Mouse (Mus musculus): ENCODE results near the gene Arid5b. TPM values are rescaled to one million over a fixed set of nuclear protein-coding genes. Genes with fewer than 3 reads are reported as not detected.

Gene Arid5b
- polyA plus RNA-seq (2015; fragmentation: Nextera tagmentation; extraction: Ambion mirVana), result 19.6 and 21.6 TPM in 2 replicates

DNA sequence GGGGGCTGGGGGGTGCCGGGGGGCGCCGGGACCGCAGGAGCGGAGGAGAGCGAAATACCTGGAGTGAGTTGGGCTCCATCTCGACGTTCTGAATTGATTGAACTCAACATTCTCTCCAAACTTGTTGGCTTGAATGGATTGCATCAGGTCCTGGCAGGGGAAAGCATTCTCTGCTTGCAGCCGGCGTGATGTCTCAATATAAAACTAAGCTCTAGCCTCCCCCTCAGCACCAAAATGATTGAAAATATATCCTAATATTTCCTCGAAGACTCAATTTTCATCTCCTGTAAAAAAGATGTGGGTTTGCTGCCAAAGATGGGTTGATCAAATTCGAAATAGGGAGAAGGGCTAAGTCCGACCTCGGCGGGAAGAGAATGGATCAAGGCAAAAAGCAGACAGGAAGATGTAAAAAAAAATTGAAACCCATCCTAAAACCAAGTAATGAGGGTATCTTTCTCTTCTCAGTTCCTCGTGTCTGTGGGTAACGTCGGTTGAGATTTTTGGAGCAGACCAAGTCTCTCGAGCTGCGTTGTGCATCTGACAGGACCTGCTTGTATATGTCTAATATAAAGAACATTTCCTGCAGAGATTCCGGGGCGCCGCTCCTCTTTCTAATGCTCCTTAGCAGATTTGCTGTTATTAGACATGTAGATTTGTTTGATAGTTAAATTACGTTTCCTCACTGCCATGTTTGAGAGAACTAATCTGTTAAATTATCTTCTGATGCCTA is at the start of gene Arid5b:
Gene Arid5b, minus strand, starts transcription at position 109 of the 730 bp plus-strand sequence.

